Mouse (Mus musculus): ENCODE measurements around the gene Anxa2. TPM values are rescaled to one million over a fixed set of nuclear protein-coding genes. Genes with fewer than 3 reads are reported as not detected.

Gene Anxa2
- polyA plus RNA-seq, 1 experiment from 2014 or later = 180 TPM

DNA sequence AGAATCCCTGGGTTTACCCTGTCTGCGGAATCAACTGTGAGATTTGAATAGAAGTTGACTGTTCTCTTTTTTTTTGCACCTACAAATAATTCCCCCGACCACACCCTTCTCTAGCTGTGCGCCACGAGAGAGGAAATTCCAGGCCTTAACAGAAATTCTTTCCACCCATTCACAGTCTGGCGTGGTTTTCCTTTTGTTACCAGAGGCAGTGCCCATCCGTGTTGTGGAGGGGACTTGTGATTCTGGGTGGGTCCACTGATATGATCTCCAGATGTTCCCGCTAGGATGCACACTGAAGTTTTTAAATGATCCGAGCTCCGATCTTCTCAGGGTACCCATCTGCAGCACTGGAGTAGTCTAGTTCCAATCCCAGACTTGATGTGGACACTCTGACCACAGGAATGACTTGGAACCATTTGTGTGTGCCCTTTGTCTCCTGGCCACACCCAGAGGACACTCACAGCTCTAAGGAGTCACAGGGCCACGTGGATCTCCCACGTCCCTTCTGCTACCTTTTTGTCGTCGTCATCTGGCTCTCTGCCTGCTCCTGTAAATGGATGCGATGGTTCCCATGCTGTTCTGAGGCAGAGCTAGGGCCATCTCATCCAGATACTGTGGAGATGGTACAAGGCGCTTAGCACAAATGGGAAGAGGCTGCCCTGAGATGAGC, 3.1 kb downstream of the Anxa2 start:
- 88% methylated on average over 15 of the region's 15 CpGs for WGBS
- no peaks in the 10 kb centered on the region for H3K9me3 ChIP-seq (ENCODE audit: control insufficient read depth, low read length)
- H3K9ac ChIP-seq (ENCODE audit: low read length) = no peak overlapping the region
- H3K4me1 ChIP-seq (ENCODE audit: control insufficient read depth, insufficient read depth, low read length) = peaks cover 13% of the 10 kb centered on the region
- H3K27ac ChIP-seq (ENCODE audit: low read depth, low read length) = no peak overlapping the region
- no peaks in the 10 kb centered on the region for H3K36me3 ChIP-seq (ENCODE audit: control insufficient read depth, insufficient read depth, low read length)
- H3K27me3 ChIP-seq (ENCODE audit: control insufficient read depth, insufficient read depth, low read length) = peaks cover 17% of the 10 kb centered on the region
- ATAC-seq (ENCODE audit: low FRiP score) (no peak), DNase-seq (ENCODE audit: low spot score, missing footprints) (no peak)
- no peak overlapping the region for H3K4me2 ChIP-seq
- no peak overlapping the region for H3K4me3 ChIP-seq (ENCODE audit: low read depth, low read length)

GRCm38 (mm10) chr9:69457143-69457542, 3.7 kb downstream of the Anxa2 start:
- 92% methylated on average over 3 of the region's 3 CpGs for WGBS
- Histone ChIP-seq H3K4me2 (no peak overlapping the region), H3K4me3 (ENCODE audit: low read depth, low read length) (no peak overlapping the region), H3K27me3 (ENCODE audit: control insufficient read depth, insufficient read depth, low read length) (peaks cover 17% of the 10 kb centered on the region), H3K4me1 (ENCODE audit: control insufficient read depth, insufficient read depth, low read length) (peaks cover 13% of the 10 kb centered on the region), H3K27ac (ENCODE audit: low read depth, low read length) (no peak overlapping the region), H3K9me3 (ENCODE audit: control insufficient read depth, low read length) (no peaks in the 10 kb centered on the region), H3K36me3 (ENCODE audit: control insufficient read depth, insufficient read depth, low read length) (no peaks in the 10 kb centered on the region), H3K9ac (ENCODE audit: low read length) (no peak overlapping the region)
- DNase-seq (ENCODE audit: low spot score, missing footprints) (no peak), ATAC-seq (ENCODE audit: low FRiP score) (no peak)

GRCm38 (mm10) chr9:69457747-69458625, 4.6 kb downstream of the Anxa2 start:
- DNase-seq (ENCODE audit: low spot score, missing footprints) (no peak), ATAC-seq (ENCODE audit: low FRiP score) (no peak)
- Histone ChIP-seq H3K27me3 (ENCODE audit: control insufficient read depth, insufficient read depth, low read length) (peaks cover 17% of the 10 kb centered on the region), H3K4me3 (ENCODE audit: low read depth, low read length) (no peak overlapping the region), H3K9ac (ENCODE audit: low read length) (no peak overlapping the region), H3K27ac (ENCODE audit: low read depth, low read length) (no peak overlapping the region), H3K4me1 (ENCODE audit: control insufficient read depth, insufficient read depth, low read length) (peaks cover 13% of the 10 kb centered on the region), H3K4me2 (no peak overlapping the region), H3K36me3 (ENCODE audit: control insufficient read depth, insufficient read depth, low read length) (no peaks in the 10 kb centered on the region), H3K9me3 (ENCODE audit: control insufficient read depth, low read length) (no peaks in the 10 kb centered on the region)
- 71% methylated on average over 14 of the region's 14 CpGs for WGBS

GRCm38 (mm10) chr9:69458982-69459381, 5.6 kb downstream of the Anxa2 start:
- Histone ChIP-seq H3K9me3 (ENCODE audit: control insufficient read depth, low read length) (no peaks in the 10 kb centered on the region), H3K36me3 (ENCODE audit: control insufficient read depth, insufficient read depth, low read length) (no peaks in the 10 kb centered on the region), H3K27me3 (ENCODE audit: control insufficient read depth, insufficient read depth, low read length) (peaks cover 9% of the 10 kb centered on the region), H3K4me3 (ENCODE audit: low read depth, low read length) (no peak overlapping the region), H3K4me1 (ENCODE audit: control insufficient read depth, insufficient read depth, low read length) (peaks cover 4% of the 10 kb centered on the region; the same call in 1 of the 2 replicates), H3K27ac (ENCODE audit: low read depth, low read length) (no peak overlapping the region), H3K4me2 (no peak overlapping the region), H3K9ac (ENCODE audit: low read length) (no peak overlapping the region)
- DNase-seq (ENCODE audit: low spot score, missing footprints) = no peak
- 72% methylated on average over 2 of the region's 2 CpGs for WGBS
- no peak for ATAC-seq (ENCODE audit: low FRiP score)

DNA sequence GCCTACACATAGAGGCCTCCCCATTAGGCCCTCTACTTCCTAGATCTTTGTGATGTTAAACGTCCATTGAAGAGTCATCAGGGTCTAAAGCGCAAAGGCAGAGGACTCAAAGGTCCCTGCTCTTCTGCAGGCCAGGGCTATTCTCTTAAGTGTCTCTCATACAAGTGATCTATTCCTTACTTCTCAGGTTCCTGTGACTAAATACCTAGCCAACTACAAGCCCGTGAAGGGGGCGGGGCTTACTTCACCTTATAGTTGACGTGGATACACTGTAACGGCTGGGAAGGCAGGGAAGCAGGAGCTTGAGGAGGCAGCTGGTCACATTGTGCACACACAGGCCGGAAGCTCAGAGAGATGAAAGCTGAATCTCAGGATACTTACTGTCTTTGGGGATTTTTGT, 6.5 kb downstream of the Anxa2 start:
- H3K9ac ChIP-seq (ENCODE audit: low read length) = no peak overlapping the region
- no peak overlapping the region for H3K27ac ChIP-seq (ENCODE audit: low read depth, low read length)
- DNase-seq (ENCODE audit: low spot score, missing footprints) = no peak
- peaks cover 2% of the 10 kb centered on the region; the same call in 1 of the 2 replicates for H3K4me1 ChIP-seq (ENCODE audit: control insufficient read depth, insufficient read depth, low read length)
- peaks cover 5% of the 10 kb centered on the region for H3K27me3 ChIP-seq (ENCODE audit: control insufficient read depth, insufficient read depth, low read length)
- no peak overlapping the region for H3K4me3 ChIP-seq (ENCODE audit: low read depth, low read length)
- 92% methylated on average over 7 of the region's 7 CpGs for WGBS
- no peaks in the 10 kb centered on the region for H3K36me3 ChIP-seq (ENCODE audit: control insufficient read depth, insufficient read depth, low read length)
- no peak for ATAC-seq (ENCODE audit: low FRiP score)
- H3K4me2 ChIP-seq = no peak overlapping the region
- H3K9me3 ChIP-seq (ENCODE audit: control insufficient read depth, low read length) = no peaks in the 10 kb centered on the region

DNA sequence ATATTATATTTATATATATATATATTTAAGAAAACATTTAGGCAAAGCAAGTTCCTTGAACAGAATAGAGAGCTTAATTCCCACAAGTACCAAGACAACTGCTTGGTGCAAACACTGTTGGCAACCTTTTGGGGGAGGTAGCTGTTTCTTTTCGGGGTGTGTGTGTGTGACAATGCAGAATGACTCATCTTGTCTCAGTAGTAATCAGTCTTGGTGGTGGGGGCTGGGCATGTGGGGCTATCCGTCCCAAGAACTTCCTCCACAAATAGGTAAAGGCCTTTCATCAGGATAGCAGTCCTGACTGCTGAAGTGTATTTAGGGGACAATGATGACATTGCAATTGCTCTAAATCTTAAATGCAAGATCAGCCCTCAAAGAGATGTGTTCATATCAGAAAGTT, 9.6 kb downstream of the Anxa2 start:
- no peak overlapping the region for H3K4me2 ChIP-seq
- no peak for DNase-seq (ENCODE audit: low spot score, missing footprints)
- no peak overlapping the region for H3K9ac ChIP-seq (ENCODE audit: low read length)
- H3K4me3 ChIP-seq (ENCODE audit: low read depth, low read length) = no peak overlapping the region
- no peak for ATAC-seq (ENCODE audit: low FRiP score)
- no peak overlapping the region for H3K27ac ChIP-seq (ENCODE audit: low read depth, low read length)
- WGBS = 86% methylated on average over 2 of the region's 2 CpGs
- H3K4me1 ChIP-seq (ENCODE audit: control insufficient read depth, insufficient read depth, low read length) = peaks cover 2% of the 10 kb centered on the region; the same call in 1 of the 2 replicates
- no peaks in the 10 kb centered on the region for H3K27me3 ChIP-seq (ENCODE audit: control insufficient read depth, insufficient read depth, low read length)
- H3K9me3 ChIP-seq (ENCODE audit: control insufficient read depth, low read length) = no peaks in the 10 kb centered on the region
- H3K36me3 ChIP-seq (ENCODE audit: control insufficient read depth, insufficient read depth, low read length) = no peaks in the 10 kb centered on the region

GRCm38 (mm10) chr9:69464109-69464756, 10.8 kb downstream of the Anxa2 start:
- H3K4me1 ChIP-seq (ENCODE audit: control insufficient read depth, insufficient read depth, low read length) = peaks cover 5% of the 10 kb centered on the region
- no peak for ATAC-seq (ENCODE audit: low FRiP score)
- WGBS = 89% methylated on average over 6 of the region's 6 CpGs
- H3K9ac ChIP-seq (ENCODE audit: low read length) = no peak overlapping the region
- H3K27me3 ChIP-seq (ENCODE audit: control insufficient read depth, insufficient read depth, low read length) = no peaks in the 10 kb centered on the region
- H3K4me2 ChIP-seq = no peak overlapping the region
- H3K9me3 ChIP-seq (ENCODE audit: control insufficient read depth, low read length) = no peaks in the 10 kb centered on the region
- no peak overlapping the region for H3K4me3 ChIP-seq (ENCODE audit: low read depth, low read length)
- H3K36me3 ChIP-seq (ENCODE audit: control insufficient read depth, insufficient read depth, low read length) = no peaks in the 10 kb centered on the region
- DNase-seq (ENCODE audit: low spot score, missing footprints) = no peak
- no peak overlapping the region for H3K27ac ChIP-seq (ENCODE audit: low read depth, low read length)

DNA sequence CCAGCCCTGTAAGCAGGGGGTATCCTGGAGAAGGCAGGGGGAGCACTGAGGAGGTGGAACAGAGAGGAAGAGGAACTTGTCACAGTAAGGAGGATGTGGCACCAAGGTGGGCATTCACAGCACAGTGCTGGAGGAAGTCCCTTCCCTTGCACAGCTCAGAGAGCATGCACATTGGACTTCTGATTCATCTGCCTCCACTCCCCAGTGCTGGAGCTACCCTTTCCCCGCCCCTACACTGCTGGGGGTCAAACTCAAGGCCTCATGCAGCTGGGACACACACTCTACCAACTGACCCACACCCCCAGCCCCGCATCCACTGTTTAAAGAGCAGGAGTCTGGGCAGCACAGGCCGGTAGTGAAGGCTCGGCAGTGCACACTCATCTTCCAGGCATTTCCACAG, 12.7 kb downstream of the Anxa2 start:
- no peak overlapping the region for H3K27ac ChIP-seq (ENCODE audit: low read depth, low read length)
- H3K9me3 ChIP-seq (ENCODE audit: control insufficient read depth, low read length) = no peaks in the 10 kb centered on the region
- H3K9ac ChIP-seq (ENCODE audit: low read length) = no peak overlapping the region
- no peak for ATAC-seq (ENCODE audit: low FRiP score)
- 72% methylated on average over 4 of the region's 4 CpGs for WGBS
- no peak overlapping the region for H3K4me2 ChIP-seq
- H3K27me3 ChIP-seq (ENCODE audit: control insufficient read depth, insufficient read depth, low read length) = no peaks in the 10 kb centered on the region
- H3K36me3 ChIP-seq (ENCODE audit: control insufficient read depth, insufficient read depth, low read length) = no peaks in the 10 kb centered on the region
- H3K4me3 ChIP-seq (ENCODE audit: low read depth, low read length) = no peak overlapping the region
- peaks cover 9% of the 10 kb centered on the region for H3K4me1 ChIP-seq (ENCODE audit: control insufficient read depth, insufficient read depth, low read length)
- no peak for DNase-seq (ENCODE audit: low spot score, missing footprints)

All from midbrain, embryonic 11.5 days (tissue).